Mouse (Mus musculus): ENCODE results near the gene Krtap17-1. TPM values are rescaled to one million over a fixed set of nuclear protein-coding genes. Genes with fewer than 3 reads are reported as not detected.

Gene Krtap17-1
- total and polyA plus RNA-seq, 3 experiments, result not detected

DNA sequence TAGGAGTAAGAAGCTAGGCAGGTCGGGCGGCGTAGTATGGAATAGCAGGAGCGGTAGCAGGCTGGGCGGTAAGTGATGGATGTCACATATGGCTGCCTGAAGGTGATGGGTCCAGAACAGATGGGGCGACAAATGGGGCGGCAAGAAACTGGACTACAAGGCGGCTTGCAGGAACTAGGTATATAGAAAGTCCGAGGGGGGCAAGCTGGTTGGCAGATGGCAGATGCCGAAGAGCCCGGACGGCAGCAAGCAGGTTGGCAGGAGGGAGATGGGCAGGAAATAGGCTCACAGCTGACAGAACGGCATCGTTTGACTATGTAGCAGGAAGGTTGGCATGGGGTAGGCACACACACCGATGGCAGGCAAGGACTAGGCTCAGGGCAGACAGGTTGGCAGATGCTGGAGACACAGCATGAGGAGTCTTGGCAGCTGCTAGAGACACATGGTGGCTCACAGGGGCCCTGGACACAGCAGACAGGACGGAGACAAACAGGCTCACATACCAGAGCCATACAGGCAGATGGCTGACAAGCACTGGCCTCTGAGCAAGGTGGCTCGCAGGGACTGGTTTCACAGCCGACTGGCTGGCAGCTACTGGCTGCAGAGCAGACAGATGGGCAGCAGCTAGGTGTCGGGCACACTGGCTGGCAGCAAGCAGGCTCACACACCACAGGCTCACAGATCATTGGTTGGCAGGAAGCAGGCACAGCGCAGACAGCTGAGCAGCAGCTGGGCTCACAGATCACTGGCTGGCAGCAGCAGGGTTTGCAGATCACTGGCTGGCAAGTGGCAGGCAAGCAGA, 8.3 kb downstream of the Krtap17-1 start:
- no peaks in the 10 kb centered on the region for H3K4me1 ChIP-seq (ENCODE audit: control insufficient read depth in 1 of 2, insufficient read depth in 2 of 2, low read length in 2 of 2)
- no peaks in the 10 kb centered on the region for H3K36me3 ChIP-seq (ENCODE audit: control insufficient read depth in 1 of 2, insufficient read depth in 2 of 2, low read length in 2 of 2)
- H3K9me3 ChIP-seq (replicated peaks; ENCODE audit: insufficient read depth, low read length), result no peaks in the 10 kb centered on the region
- no peak for DNase-seq (ENCODE audit: low read depth, low spot score)
- no peaks in the 10 kb centered on the region for H3K27me3 ChIP-seq (ENCODE audit: control insufficient read depth in 1 of 2, insufficient read depth in 2 of 2, low read length in 2 of 2)
- H3K27ac ChIP-seq (ENCODE audit: control insufficient read depth, low read depth, low read length), result no peak overlapping the region
- no peak overlapping the region for H3K4me3 ChIP-seq (ENCODE audit: control insufficient read depth in 1 of 2, insufficient read depth in 1 of 2, low read depth in 2 of 2, low read length in 2 of 2)
- TF ChIP-seq MAX (IDR thresholded peaks at IDR 0.05; ENCODE audit: low read length) (no peak), CTCF (IDR thresholded peaks at IDR 0.05 in 2 of 3, conservative IDR thresholded peaks at IDR 0.05 in 1 of 3; ENCODE audit: control insufficient read depth in 1 of 3, insufficient read depth in 1 of 3, low read depth in 2 of 3, low read length in 3 of 3, poor library complexity in 1 of 3, severe bottlenecking in 1 of 3) (no peak), USF2 (IDR thresholded peaks at IDR 0.05; ENCODE audit: borderline replicate concordance in 1 of 2, insufficient read depth in 1 of 2, low read depth in 1 of 2, low read length in 2 of 2) (no peak), MXI1 (IDR thresholded peaks at IDR 0.05; ENCODE audit: low read depth, low read length) (no peak), JUND (IDR thresholded peaks at IDR 0.05; ENCODE audit: low read depth, low read length) (no peak), SMC3 (IDR thresholded peaks at IDR 0.05; ENCODE audit: low read depth, low read length) (no peak), HCFC1 (IDR thresholded peaks at IDR 0.05; ENCODE audit: low read depth, low read length) (no peak), MAZ (IDR thresholded peaks at IDR 0.05; ENCODE audit: low read depth, low read length) (no peak), USF1 (IDR thresholded peaks at IDR 0.05; ENCODE audit: low read depth, low read length) (no peak), MAFK (IDR thresholded peaks at IDR 0.05; ENCODE audit: borderline replicate concordance, low read depth, low read length) (no peak), ZMIZ1 (IDR thresholded peaks at IDR 0.05; ENCODE audit: low read depth, low read length) (no peak), ELF1 (IDR thresholded peaks at IDR 0.05; ENCODE audit: low read depth, low read length) (no peak)
- no peak overlapping the region for H3K9ac ChIP-seq (ENCODE audit: control insufficient read depth, low read depth, low read length, poor library complexity, severe bottlenecking)
- H3K79me2 ChIP-seq (ENCODE audit: control insufficient read depth, insufficient read depth, low read length, poor library complexity), result no peaks in the 10 kb centered on the region

- no peak for TF ChIP-seq MAFK (IDR thresholded peaks at IDR 0.05; ENCODE audit: borderline replicate concordance, low read depth, low read length)
- no peak for TF ChIP-seq CHD2 (IDR thresholded peaks at IDR 0.05; ENCODE audit: low read length)
- no peak for TF ChIP-seq ZMIZ1 (IDR thresholded peaks at IDR 0.05; ENCODE audit: low read depth, low read length)
- TF ChIP-seq CTCF (IDR thresholded peaks at IDR 0.05 in 2 of 3, conservative IDR thresholded peaks at IDR 0.05 in 1 of 3; ENCODE audit: control insufficient read depth in 1 of 3, insufficient read depth in 1 of 3, low read depth in 2 of 3, low read length in 3 of 3, poor library complexity in 1 of 3, severe bottlenecking in 1 of 3), result no peak
- no peak for TF ChIP-seq RCOR1 (IDR thresholded peaks at IDR 0.05; ENCODE audit: low read depth, low read length)
- no peak for TF ChIP-seq USF1 (IDR thresholded peaks at IDR 0.05; ENCODE audit: low read depth, low read length)
- no peak for TF ChIP-seq TAL1 (IDR thresholded peaks at IDR 0.05; ENCODE audit: low read length)
- TF ChIP-seq POLR2AphosphoS5 (IDR thresholded peaks at IDR 0.05; ENCODE audit: borderline replicate concordance, low read depth, low read length), result no peak
- TF ChIP-seq GABPA (IDR thresholded peaks at IDR 0.05; ENCODE audit: low read depth, low read length), result no peak
- no peak for TF ChIP-seq ETS1 (IDR thresholded peaks at IDR 0.05; ENCODE audit: low read depth, low read length)
- TF ChIP-seq BHLHE40 (IDR thresholded peaks at IDR 0.05; ENCODE audit: borderline replicate concordance, low read depth, low read length), result no peak
- TF ChIP-seq GATA1 (IDR thresholded peaks at IDR 0.05; ENCODE audit: low read depth, low read length), result no peak
- no peak for TF ChIP-seq KAT2A (conservative IDR thresholded peaks at IDR 0.05; ENCODE audit: low read depth, low read length)
- no peak for TF ChIP-seq POLR2AphosphoS2 (IDR thresholded peaks at IDR 0.05; ENCODE audit: low read length)
- no peak for TF ChIP-seq USF2 (IDR thresholded peaks at IDR 0.05; ENCODE audit: borderline replicate concordance in 1 of 2, insufficient read depth in 1 of 2, low read depth in 1 of 2, low read length in 2 of 2)
- TF ChIP-seq TBP (IDR thresholded peaks at IDR 0.05; ENCODE audit: low read depth, low read length), result no peak
- Histone ChIP-seq H3K27me3 (ENCODE audit: control insufficient read depth in 1 of 2, insufficient read depth in 2 of 2, low read length in 2 of 2) (no peaks in the 10 kb centered on the region), H3K36me3 (ENCODE audit: control insufficient read depth in 1 of 2, insufficient read depth in 2 of 2, low read length in 2 of 2) (no peaks in the 10 kb centered on the region), H3K4me1 (ENCODE audit: control insufficient read depth in 1 of 2, insufficient read depth in 2 of 2, low read length in 2 of 2) (no peaks in the 10 kb centered on the region), H3K4me3 (ENCODE audit: control insufficient read depth in 1 of 2, insufficient read depth in 1 of 2, low read depth in 2 of 2, low read length in 2 of 2) (no peak overlapping the region), H3K27ac (ENCODE audit: control insufficient read depth, low read depth, low read length) (no peak overlapping the region), H3K9me3 (replicated peaks; ENCODE audit: insufficient read depth, low read length) (no peaks in the 10 kb centered on the region), H3K79me2 (ENCODE audit: control insufficient read depth, insufficient read depth, low read length, poor library complexity) (no peaks in the 10 kb centered on the region), H3K9ac (ENCODE audit: control insufficient read depth, low read depth, low read length, poor library complexity, severe bottlenecking) (no peak overlapping the region)
- no peak for DNase-seq (ENCODE audit: low read depth, low spot score)
Measured at GRCm38 (mm10) chr11:99983442-99983841, 10.4 kb downstream of the Krtap17-1 start.
